Mouse (Mus musculus) spleen, adult 2 months (tissue): ENCODE data around the gene Stk40.

ENCODE experiments used
- CTCF ChIP-seq: fragments of 200-500 bp; IDR thresholded peaks from 2 replicates; pipeline ENCODE4 v1.5.1; 2011; ENCODE audit warnings: mild to moderate bottlenecking, inconsistent platforms; ENCODE audit not compliant: insufficient read depth, insufficient read length, insufficient replicate concordance; ENCODE audit errors: extremely low read depth
- POLR2A ChIP-seq: fragments of 200-500 bp; IDR thresholded peaks from 2 replicates; pipeline ENCODE4 v1.6.1; 2011; ENCODE audit warnings: low read depth, low read length, inconsistent platforms

- TF ChIP-seq CTCF: no peak
- TF ChIP-seq POLR2A: no peak
Observed at GRCm38 (mm10) chr4:126062856-126063255, 40.9 kb upstream of the Stk40 start.
